Mouse (Mus musculus) bone marrow, adult 2 months (tissue): Measurements from ENCODE around the gene Atg13. TPM values are rescaled to one million over a fixed set of nuclear protein-coding genes. Genes with fewer than 3 reads are reported as not detected.
A peak's percentile ranks its signal among the peaks of the same experiment; 100 is the strongest.

ENCODE experiments used
- H3K27ac ChIP-seq: fragments of 200-500 bp; 2 replicates; pipeline ENCODE4 v1.5.1; 2012; ENCODE audit warnings: low read depth, mild to moderate bottlenecking, control low read depth, inconsistent platforms, low read length; ENCODE audit not compliant: control insufficient read depth, poor library complexity, insufficient read depth
- H3K4me1 ChIP-seq: fragments of 200-500 bp; 2 replicates; pipeline ENCODE4 v1.6.1; 2011; ENCODE audit warnings: low read length; ENCODE audit not compliant: control insufficient read depth, insufficient read depth
- H3K4me3 ChIP-seq: fragments of 200-500 bp; replicated peaks from 2 replicates; pipeline ENCODE3; 2011; ENCODE audit warnings: mild to moderate bottlenecking, low read depth, low read length, control low read depth; ENCODE audit not compliant: control insufficient read depth
- CTCF ChIP-seq: fragments of 200-500 bp; IDR thresholded peaks from 2 replicates; pipeline ENCODE4 v1.5.1; 2011; ENCODE audit warnings: low read length, control low read depth; ENCODE audit not compliant: control insufficient read depth, insufficient read depth
- POLR2A ChIP-seq: fragments of 200-500 bp; IDR thresholded peaks from 2 replicates; pipeline ENCODE4 v1.6.1; 2011; ENCODE audit warnings: low read depth, mild to moderate bottlenecking, control low read depth, low read length, borderline replicate concordance; ENCODE audit not compliant: control insufficient read depth
- WGBS: fragments of 180-500 bp; shearing (Covaris S2); methylation state at CpG from one replicate; pipeline ENCODE4 v1.1.7; 2018; 5-methylcytosine and 5-hydroxymethylcytosine counted together
- polyA plus RNA-seq: library from polyadenylated mRNA; stranded (reverse); fragments of >200 nt; gene quantifications from 2 replicates; pipeline ENCODE4 v1.2.4, GENCODE M21; 2011; ENCODE audit warnings: low replicate concordance; ENCODE audit not compliant: missing spikeins, insufficient read depth, insufficient read length

Atg13 gene
- polyA plus RNA-seq, 1 experiment = 12.9 TPM

DNA sequence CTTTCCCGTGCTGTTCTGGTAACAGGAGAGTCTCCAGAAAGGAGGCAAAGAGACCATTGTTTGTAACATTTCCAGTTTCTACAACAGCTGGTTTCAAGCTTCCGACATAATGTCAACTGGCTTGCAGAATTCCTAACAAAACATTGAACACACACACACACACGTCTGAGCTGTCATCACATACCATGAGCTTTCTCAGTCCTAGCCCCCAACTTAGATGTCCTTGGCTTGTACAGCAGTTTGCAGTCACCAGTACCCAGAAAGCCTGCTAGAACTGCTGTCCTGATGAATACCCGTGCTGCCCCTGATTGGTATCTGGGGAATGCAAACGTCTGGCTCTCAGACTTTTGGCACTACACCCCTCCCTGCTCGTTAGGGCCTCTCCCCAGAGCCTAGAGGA is 54.5 kb downstream of the Atg13 start:
- Histone ChIP-seq H3K4me3 (no peak overlapping the region), H3K4me1 (no peaks in the 10 kb centered on the region; the same call in 1 of the 2 replicates), H3K27ac (no peak overlapping the region)
- no peak for TF ChIP-seq CTCF
- TF ChIP-seq POLR2A = no peak
- WGBS = 80% methylated on average over 6 of the region's 6 CpGs

DNA sequence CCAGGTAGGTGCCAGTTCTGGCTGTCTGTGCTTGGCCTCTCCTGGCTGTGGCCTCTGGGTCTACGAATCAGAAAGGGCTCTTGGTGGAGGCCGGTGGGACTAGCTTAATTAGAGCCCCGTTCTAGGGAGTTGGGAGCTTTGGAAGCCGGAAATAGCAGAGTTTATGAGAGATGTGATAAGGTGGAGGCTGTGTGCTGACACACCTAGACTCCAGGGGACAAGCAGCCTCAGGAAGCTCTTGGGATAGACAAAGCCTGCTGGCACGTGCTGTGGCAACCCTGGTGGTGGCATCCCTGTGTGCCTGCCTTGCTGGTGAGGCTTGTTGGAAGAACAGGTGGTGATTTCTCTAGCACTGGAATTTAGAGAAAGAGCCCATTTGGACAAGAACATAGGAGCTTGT is 55.0 kb downstream of the Atg13 start:
- 84% methylated on average over 5 of the region's 5 CpGs for WGBS
- Histone ChIP-seq H3K4me1 (no peaks in the 10 kb centered on the region; the same call in 1 of the 2 replicates), H3K4me3 (no peak overlapping the region), H3K27ac (no peak overlapping the region)
- no peak for TF ChIP-seq CTCF
- TF ChIP-seq POLR2A = no peak

DNA sequence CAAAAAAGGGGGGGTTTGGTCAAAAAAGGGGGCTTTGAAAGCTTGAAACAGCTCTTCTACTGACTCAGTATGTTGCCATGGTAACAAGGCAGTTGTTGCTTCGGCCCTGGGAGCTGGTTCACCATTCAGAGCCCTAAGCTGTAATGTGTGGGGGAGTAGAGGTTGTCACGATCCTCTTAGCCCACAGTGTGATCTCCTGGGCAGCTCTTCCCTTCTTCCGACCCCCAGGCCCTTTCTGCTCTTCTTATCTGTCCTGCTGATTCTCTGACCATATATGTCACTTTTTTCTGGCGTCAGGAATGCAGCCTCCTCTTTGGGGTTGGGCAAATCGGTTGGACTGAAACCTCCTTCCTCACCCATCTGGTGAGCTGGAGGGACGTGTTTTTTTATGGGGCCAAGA is 57.5 kb downstream of the Atg13 start:
- TF ChIP-seq CTCF (no peak), POLR2A (no peak)
- Histone ChIP-seq H3K27ac (no peak overlapping the region), H3K4me3 (no peak overlapping the region), H3K4me1 (no peaks in the 10 kb centered on the region; the same call in 1 of the 2 replicates)
- whole genome bisulfite sequencing = 70% methylated on average over 6 of the region's 6 CpGs

DNA sequence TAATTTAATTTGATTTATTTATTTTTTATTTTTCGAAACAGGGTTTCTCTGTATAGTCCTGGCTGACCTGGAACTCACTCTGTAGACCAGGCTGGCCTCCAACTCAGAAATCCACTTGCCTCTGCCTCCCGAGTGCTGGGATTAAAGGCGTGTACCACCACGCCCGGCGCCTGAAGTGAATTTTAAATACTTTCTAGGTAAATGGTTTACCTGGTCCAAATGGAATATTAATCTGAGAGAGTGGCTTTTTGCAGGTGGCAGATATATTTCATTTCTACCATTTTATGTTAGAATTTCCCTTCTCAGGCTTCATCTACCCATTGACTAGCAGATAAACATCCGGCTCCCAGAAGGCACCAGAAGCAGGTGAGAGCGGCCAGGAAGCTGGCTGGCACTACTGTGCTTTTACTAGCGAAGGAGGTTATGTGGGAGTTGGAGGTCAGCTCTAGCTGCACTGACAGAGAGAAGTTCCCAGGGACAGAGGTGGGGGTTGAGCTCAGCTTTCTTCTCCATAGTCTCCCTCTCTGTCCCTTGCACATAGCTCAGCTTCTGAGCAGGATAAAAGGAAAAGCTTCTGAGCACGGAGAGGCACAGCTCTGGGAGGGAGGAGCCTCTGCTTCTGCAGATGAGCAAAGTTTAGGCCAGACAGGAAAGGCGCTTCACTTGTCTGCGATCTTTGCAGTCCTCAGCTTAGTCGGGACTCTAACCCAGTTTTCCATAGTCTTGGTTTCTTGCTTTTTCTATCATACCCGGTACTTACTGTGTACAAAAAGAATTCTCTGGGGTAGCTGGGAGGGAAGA is 58.7 kb downstream of the Atg13 start:
- no peak overlapping the region for H3K4me3 ChIP-seq
- no peak for TF ChIP-seq CTCF
- no peak for TF ChIP-seq POLR2A
- no peak overlapping the region for H3K27ac ChIP-seq
- H3K4me1 ChIP-seq = no peaks in the 10 kb centered on the region; the same call in 1 of the 2 replicates
- 86% methylated on average over 14 of the region's 14 CpGs for WGBS

DNA sequence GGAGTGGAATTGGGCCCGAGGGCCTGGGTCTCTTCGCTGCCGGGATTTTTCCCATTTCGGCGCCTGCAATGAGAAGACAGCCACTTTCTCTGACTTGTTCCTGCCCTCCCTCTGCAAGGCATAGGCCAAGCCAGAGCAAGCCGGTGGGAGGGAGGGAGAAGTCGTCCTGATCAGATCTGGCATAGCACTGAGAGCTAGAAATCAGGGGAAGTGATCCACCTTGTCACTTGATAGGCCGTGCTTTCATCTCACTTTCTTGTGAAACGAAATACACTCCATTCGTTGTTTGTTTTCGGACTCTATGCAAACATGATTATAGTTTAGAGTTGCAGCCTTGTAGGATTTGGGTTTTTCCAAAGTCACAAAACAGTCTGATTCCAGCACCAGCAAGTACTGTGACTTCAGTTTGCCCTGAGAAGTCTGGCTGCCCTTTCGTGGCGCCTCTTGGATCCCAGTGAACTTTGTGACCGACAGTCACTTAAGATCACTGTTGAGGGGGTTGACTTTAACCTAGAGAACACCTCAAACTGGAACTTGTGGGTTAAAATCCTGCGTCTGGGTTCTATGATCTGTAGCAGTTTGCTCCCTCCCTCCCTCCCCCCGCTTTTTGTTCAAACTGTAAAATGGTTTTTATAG is 59.9 kb downstream of the Atg13 start:
- WGBS = 3% methylated on average over 16 of the region's 16 CpGs
- peak overlapping the region; percentile 80 for H3K27ac ChIP-seq
- H3K4me3 ChIP-seq = peak overlapping the region; percentile 86
- H3K4me1 ChIP-seq = no peaks in the 10 kb centered on the region; the same call in 1 of the 2 replicates
- no peak for TF ChIP-seq CTCF
- TF ChIP-seq POLR2A = no peak

DNA sequence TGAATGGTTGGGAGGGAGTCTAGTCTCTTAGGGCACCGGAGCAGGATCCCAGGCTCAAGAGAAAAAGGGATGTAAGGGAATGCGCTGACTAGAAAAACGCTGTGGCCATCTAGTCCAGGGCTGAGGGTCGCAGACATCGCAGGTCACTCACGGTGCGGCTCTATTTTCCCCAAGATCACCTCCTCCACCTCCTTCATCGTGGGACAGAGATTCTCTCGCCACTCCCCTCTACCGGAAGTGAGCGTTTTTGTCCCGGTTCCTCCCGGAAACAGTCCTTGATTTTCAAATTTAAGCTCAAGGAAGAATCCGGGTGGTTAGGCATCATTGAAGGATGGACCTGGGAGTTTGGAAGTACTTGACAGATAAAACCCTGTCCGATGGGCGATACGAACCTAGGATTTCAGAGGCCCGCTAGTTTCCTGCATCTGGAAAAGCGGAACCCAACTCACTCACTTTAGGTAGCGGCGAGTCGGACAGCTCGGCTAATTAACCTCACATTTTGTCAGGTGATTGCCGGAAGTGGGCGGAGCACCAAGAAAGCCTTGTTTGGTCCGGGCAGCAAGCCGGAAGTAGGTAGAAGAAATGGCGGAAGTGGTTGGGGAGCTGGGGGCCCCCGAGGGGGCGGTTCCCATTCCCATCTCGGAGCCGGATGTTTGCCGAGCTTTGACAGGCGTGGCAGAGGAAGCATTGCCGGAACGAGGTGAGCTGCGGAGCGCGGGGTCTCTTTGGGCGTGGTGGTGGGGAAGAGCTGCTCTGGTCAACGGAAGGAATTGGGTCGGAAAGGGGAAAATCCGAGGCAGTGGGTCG is 60.6 kb downstream of the Atg13 start, which contains the start of the genes Zfp408 and Arhgap1:
Gene Zfp408 (minus strand): TSS at position 239 of the 807 bp plus-strand sequence.
Gene Arhgap1 (plus strand): TSS at position 308 of the 807 bp plus-strand sequence.
- H3K27ac ChIP-seq = peak within 1 kb of the TSS; percentile 80
- TF ChIP-seq POLR2A (peak; percentile 70; the same call in 1 of the 2 replicates), CTCF (no peak)
- H3K4me3 ChIP-seq = peak within 1 kb of the TSS; percentile 86
- WGBS = under 1% methylated on average over 44 of the region's 44 CpGs
- H3K4me1 ChIP-seq = no peaks in the 10 kb centered on the region; the same call in 1 of the 2 replicates

DNA sequence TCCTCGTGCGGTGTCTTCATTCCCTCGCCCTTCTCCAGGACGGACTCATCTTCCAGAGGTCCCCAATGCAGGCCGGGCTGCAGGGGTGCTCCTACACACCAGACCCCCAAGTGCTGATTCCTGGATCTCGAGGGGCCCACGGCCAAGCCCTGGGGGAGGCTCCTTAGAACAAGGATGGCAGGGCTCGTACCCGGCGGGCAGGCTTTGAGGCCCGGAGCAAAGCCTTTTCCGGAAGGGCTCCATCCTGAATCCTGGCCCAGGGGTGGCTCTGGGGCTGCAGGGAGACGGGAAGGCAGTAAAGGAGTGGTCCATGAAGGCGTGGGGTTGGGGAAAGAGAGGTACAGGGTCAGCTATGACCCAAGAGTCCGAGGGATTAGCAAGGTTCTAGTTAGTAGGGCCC is 61.2 kb downstream of the Atg13 start:
- TF ChIP-seq CTCF = no peak
- TF ChIP-seq POLR2A = no peak
- WGBS = 2% methylated on average over 15 of the region's 15 CpGs
- Histone ChIP-seq H3K4me1 (no peaks in the 10 kb centered on the region; the same call in 1 of the 2 replicates), H3K4me3 (peak overlapping the region; percentile 86), H3K27ac (peak overlapping the region; percentile 49)
